Mouse (Mus musculus): ENCODE measurements around the gene Tex26. TPM values are rescaled to one million over a fixed set of nuclear protein-coding genes. Genes with fewer than 3 reads are reported as not detected.

Gene Tex26
- polyA plus RNA-seq (2015; fragmentation: Nextera tagmentation; extraction: Ambion mirVana): 0.24 and 0.38 TPM in 2 replicates

DNA sequence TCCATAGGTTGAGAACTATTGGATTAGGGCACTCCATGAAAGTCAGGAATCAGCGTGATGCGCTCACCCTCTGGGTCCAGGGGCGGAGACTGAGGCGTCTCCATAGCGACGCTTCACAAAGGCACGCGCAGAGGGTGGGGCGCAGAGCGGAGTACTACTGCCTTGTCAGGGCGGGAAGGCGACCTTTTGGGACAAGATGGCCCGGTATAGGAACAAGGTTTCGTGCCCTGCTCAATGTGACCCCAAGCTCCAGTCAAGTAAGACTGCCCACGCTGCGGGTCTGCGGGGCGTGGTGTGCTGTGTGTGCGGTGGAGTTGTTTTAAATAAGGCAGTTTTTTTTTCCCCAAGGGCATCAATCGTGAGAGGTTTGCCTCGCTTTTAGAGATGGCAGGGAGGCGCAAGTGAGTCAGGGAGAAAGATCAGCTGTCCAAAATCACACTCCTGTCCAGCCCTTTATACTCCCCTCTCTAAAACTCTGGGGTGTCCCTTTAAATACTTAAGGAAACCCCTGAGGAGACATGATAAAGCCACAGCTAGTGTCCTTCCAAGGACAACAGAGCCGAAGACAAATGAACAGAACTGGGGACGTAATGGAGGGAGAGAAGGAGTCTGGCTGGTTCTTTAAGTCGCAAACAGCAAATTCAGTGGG, at the start of gene Tex26:
Tex26 (plus strand) TSS at position 130 of the 649 bp plus-strand sequence.
- Histone ChIP-seq H3K27me3 (replicated peaks; ENCODE audit: control insufficient read depth, insufficient read depth, low read length) (no peaks in the 10 kb centered on the region), H3K9ac (ENCODE audit: low read depth, low read length) (peak within 1 kb of the TSS; percentile 1; the same call in 1 of the 2 replicates), H3K4me2 (replicated peaks; ENCODE audit: low read depth) (peak within 1 kb of the TSS; percentile 71), H3K4me3 (ENCODE audit: low read depth, low read length) (peak within 1 kb of the TSS; percentile 29), H3K9me3 (ENCODE audit: control insufficient read depth) (no peaks in the 10 kb centered on the region), H3K36me3 (ENCODE audit: control insufficient read depth, insufficient read depth) (no peaks in the 10 kb centered on the region), H3K27ac (ENCODE audit: low read depth, low read length) (peak within 1 kb of the TSS; percentile 66), H3K4me1 (replicated peaks; ENCODE audit: control insufficient read depth, insufficient read depth, low read length) (no peaks in the 10 kb centered on the region)
- ATAC-seq: peak; percentile 83
- 0% methylated on average over 25 of the region's 25 CpGs for WGBS
- no peak for TF ChIP-seq CTCF (IDR thresholded peaks at IDR 0.05; ENCODE audit: low read depth)

DNA sequence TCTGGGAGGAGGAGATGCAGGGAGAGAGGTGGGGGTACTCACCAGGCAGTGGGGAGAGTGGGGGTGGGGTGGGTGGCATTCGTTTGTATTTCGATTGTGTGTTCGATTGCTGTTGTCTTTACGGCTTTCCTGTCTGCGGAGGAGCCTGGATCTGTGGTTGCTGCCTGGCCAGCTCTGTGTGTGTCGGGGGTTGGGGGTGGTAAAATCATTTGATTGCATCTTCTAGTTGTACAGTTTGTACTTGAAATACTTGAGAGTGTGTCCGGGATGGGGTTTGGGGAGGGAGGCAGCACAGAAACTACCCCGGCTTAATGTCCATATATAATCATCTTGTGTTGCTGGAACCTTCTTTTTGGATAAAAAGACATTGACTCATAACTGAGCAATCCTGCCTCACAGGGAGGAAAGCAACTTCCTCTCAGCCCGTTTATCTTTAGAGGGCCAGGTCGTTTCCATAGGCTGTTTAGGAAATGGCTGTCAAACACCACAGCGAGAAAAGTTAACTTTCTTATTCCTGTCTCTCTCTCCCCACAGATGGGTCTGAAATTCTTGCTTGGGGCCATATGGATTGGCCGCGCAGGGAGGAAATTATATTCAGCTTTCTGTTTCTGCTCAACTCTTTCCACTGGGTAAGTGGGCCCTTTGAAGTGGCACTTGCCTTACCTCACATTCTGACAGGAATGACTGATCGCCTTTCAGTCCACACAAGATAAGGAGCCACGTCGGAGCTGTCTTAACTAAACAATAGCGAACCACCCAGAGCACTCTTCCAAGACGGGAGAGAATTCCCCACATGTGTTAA, 47.7 kb upstream of the Tex26 start:
- 17% methylated on average over 18 of the region's 18 CpGs for WGBS
- Histone ChIP-seq H3K9me3 (ENCODE audit: control insufficient read depth) (no peaks in the 10 kb centered on the region), H3K4me3 (ENCODE audit: low read depth, low read length) (no peak overlapping the region), H3K27me3 (replicated peaks; ENCODE audit: control insufficient read depth, insufficient read depth, low read length) (no peaks in the 10 kb centered on the region), H3K4me1 (replicated peaks; ENCODE audit: control insufficient read depth, insufficient read depth, low read length) (no peaks in the 10 kb centered on the region), H3K27ac (ENCODE audit: low read depth, low read length) (peak overlapping the region; percentile 9; the same call in 1 of the 2 replicates), H3K36me3 (ENCODE audit: control insufficient read depth, insufficient read depth) (no peaks in the 10 kb centered on the region), H3K4me2 (replicated peaks; ENCODE audit: low read depth) (peak overlapping the region; percentile 30; the same call in 1 of the 2 replicates), H3K9ac (ENCODE audit: low read depth, low read length) (no peak overlapping the region)
- no peak for TF ChIP-seq CTCF (IDR thresholded peaks at IDR 0.05; ENCODE audit: low read depth)
- ATAC-seq: no peak

- WGBS: 50% methylated on average over 6 of the region's 6 CpGs
- Histone ChIP-seq H3K27me3 (replicated peaks; ENCODE audit: control insufficient read depth, insufficient read depth, low read length) (no peaks in the 10 kb centered on the region), H3K4me1 (replicated peaks; ENCODE audit: control insufficient read depth, insufficient read depth, low read length) (no peaks in the 10 kb centered on the region), H3K9me3 (ENCODE audit: control insufficient read depth) (no peaks in the 10 kb centered on the region), H3K4me2 (replicated peaks; ENCODE audit: low read depth) (no peak overlapping the region), H3K4me3 (ENCODE audit: low read depth, low read length) (no peak overlapping the region), H3K9ac (ENCODE audit: low read depth, low read length) (no peak overlapping the region), H3K27ac (ENCODE audit: low read depth, low read length) (no peak overlapping the region), H3K36me3 (ENCODE audit: control insufficient read depth, insufficient read depth) (no peaks in the 10 kb centered on the region)
- peak; percentile 50 for TF ChIP-seq CTCF (IDR thresholded peaks at IDR 0.05; ENCODE audit: low read depth)
- ATAC-seq: no peak
These were observed 47.0 kb upstream of the Tex26 start for GRCm38 (mm10) chr5:149392420-149392988.

GRCm38 (mm10) chr5:149401446-149401975, 37.9 kb upstream of the Tex26 start:
- TF ChIP-seq CTCF (IDR thresholded peaks at IDR 0.05; ENCODE audit: low read depth): no peak
- H3K4me2 ChIP-seq (replicated peaks; ENCODE audit: low read depth): no peak overlapping the region
- WGBS: 82% methylated on average over 7 of the region's 7 CpGs
- H3K9me3 ChIP-seq (ENCODE audit: control insufficient read depth): no peaks in the 10 kb centered on the region; the same call in 1 of the 2 replicates
- no peaks in the 10 kb centered on the region for H3K4me1 ChIP-seq (replicated peaks; ENCODE audit: control insufficient read depth, insufficient read depth, low read length)
- ATAC-seq: no peak
- no peak overlapping the region for H3K9ac ChIP-seq (ENCODE audit: low read depth, low read length)
- H3K27ac ChIP-seq (ENCODE audit: low read depth, low read length): no peak overlapping the region
- H3K36me3 ChIP-seq (ENCODE audit: control insufficient read depth, insufficient read depth): no peaks in the 10 kb centered on the region
- no peaks in the 10 kb centered on the region for H3K27me3 ChIP-seq (replicated peaks; ENCODE audit: control insufficient read depth, insufficient read depth, low read length)
- H3K4me3 ChIP-seq (ENCODE audit: low read depth, low read length): no peak overlapping the region

- Histone ChIP-seq H3K4me3 (ENCODE audit: low read depth, low read length) (no peak overlapping the region), H3K9ac (ENCODE audit: low read depth, low read length) (no peak overlapping the region), H3K4me1 (replicated peaks; ENCODE audit: control insufficient read depth, insufficient read depth, low read length) (no peaks in the 10 kb centered on the region), H3K36me3 (ENCODE audit: control insufficient read depth, insufficient read depth) (no peaks in the 10 kb centered on the region), H3K27ac (ENCODE audit: low read depth, low read length) (no peak overlapping the region), H3K27me3 (replicated peaks; ENCODE audit: control insufficient read depth, insufficient read depth, low read length) (no peaks in the 10 kb centered on the region), H3K4me2 (replicated peaks; ENCODE audit: low read depth) (no peak overlapping the region), H3K9me3 (ENCODE audit: control insufficient read depth) (no peaks in the 10 kb centered on the region; the same call in 1 of the 2 replicates)
- TF ChIP-seq CTCF (IDR thresholded peaks at IDR 0.05; ENCODE audit: low read depth): no peak
- no peak for ATAC-seq
- 61% methylated on average over 10 of the region's 10 CpGs for WGBS
These were observed 37.4 kb upstream of the Tex26 start for GRCm38 (mm10) chr5:149402029-149402428.

DNA sequence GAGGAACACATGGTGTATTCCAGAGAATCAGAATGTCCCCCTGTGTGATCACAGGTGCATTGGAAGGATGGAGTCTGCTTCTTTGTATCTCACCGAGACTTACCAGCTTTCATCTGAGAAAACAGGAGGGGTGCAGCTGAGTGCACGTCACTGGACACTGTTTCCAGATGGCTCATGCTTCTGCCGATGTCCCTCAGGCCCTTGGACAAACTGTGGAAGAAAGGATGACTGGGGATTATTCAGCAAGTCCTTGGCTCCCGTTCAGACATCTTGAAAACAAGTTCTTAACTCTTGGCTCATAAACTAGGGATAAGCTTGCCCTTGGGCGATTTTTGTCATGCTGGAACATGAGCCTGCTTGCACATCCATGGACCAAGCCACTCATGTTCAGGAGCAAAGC, 36.1 kb upstream of the Tex26 start:
- Histone ChIP-seq H3K27me3 (replicated peaks; ENCODE audit: control insufficient read depth, insufficient read depth, low read length) (no peaks in the 10 kb centered on the region), H3K9ac (ENCODE audit: low read depth, low read length) (no peak overlapping the region), H3K36me3 (ENCODE audit: control insufficient read depth, insufficient read depth) (no peaks in the 10 kb centered on the region), H3K4me3 (ENCODE audit: low read depth, low read length) (no peak overlapping the region), H3K4me2 (replicated peaks; ENCODE audit: low read depth) (no peak overlapping the region), H3K4me1 (replicated peaks; ENCODE audit: control insufficient read depth, insufficient read depth, low read length) (no peaks in the 10 kb centered on the region), H3K9me3 (ENCODE audit: control insufficient read depth) (no peaks in the 10 kb centered on the region; the same call in 1 of the 2 replicates), H3K27ac (ENCODE audit: low read depth, low read length) (no peak overlapping the region)
- no peak for ATAC-seq
- TF ChIP-seq CTCF (IDR thresholded peaks at IDR 0.05; ENCODE audit: low read depth): no peak
- WGBS: 69% methylated on average over 5 of the region's 5 CpGs

Measured in intestine, postnatal 0 days (tissue).